Mouse (Mus musculus) forebrain, embryonic 15.5 days (tissue): ENCODE measurements around the gene Dcaf7. TPM values are rescaled to one million over a fixed set of nuclear protein-coding genes. Genes with fewer than 3 reads are reported as not detected.
"Not testable (repeated sequence)": the region's sequence is repeated elsewhere in the genome, so short reads cannot be mapped to it uniquely, and the experiment has no call there.

Experiments used
- ATAC-seq: fragments of 200-750 bp; cut with Nextera tagmentation; replicated peaks from 2 replicates; pipeline ENCODE4 v1.8.0; 2017; ENCODE audit warnings: mild to moderate bottlenecking, moderate TSS enrichment, moderate library complexity
- H3K27ac ChIP-seq: fragments of 300-500 bp; sonication (generic); replicated peaks from 2 replicates; pipeline ENCODE4 v1.5.1; 2015; ENCODE audit warnings: mild to moderate bottlenecking, inconsistent platforms
- H3K27me3 ChIP-seq: fragments of 300-500 bp; sonication (generic); 2 replicates; pipeline ENCODE4 v1.6.1; 2015; ENCODE audit warnings: inconsistent platforms
- H3K36me3 ChIP-seq: fragments of 300-500 bp; sonication (generic); 2 replicates; pipeline ENCODE4 v1.6.1; 2015; ENCODE audit warnings: mild to moderate bottlenecking, inconsistent platforms
- H3K4me1 ChIP-seq: fragments of 300-500 bp; sonication (generic); 2 replicates; pipeline ENCODE4 v1.6.1; 2015; ENCODE audit warnings: inconsistent platforms
- H3K4me2 ChIP-seq: fragments of 300-500 bp; sonication (generic); replicated peaks from 2 replicates; pipeline ENCODE4 v1.6.1; 2015; ENCODE audit warnings: mild to moderate bottlenecking, inconsistent platforms
- H3K4me3 ChIP-seq: fragments of 300-500 bp; sonication (generic); 2 replicates; pipeline ENCODE4 v1.5.1; 2015; ENCODE audit warnings: mild to moderate bottlenecking, inconsistent platforms
- H3K9ac ChIP-seq: fragments of 300-500 bp; sonication (generic); replicated peaks from 2 replicates; pipeline ENCODE4 v1.6.1; 2015; ENCODE audit warnings: mild to moderate bottlenecking, inconsistent platforms
- H3K9me3 ChIP-seq: fragments of 300-500 bp; sonication (generic); 2 replicates; pipeline ENCODE4 v1.6.1; 2016; ENCODE audit warnings: inconsistent platforms
- WGBS: fragments of 180-500 bp; shearing (Covaris S2); methylation state at CpG from one replicate; pipeline ENCODE4 v1.1.7; 2015; ENCODE audit warnings: mixed read lengths; 5-methylcytosine and 5-hydroxymethylcytosine counted together
- polyA plus RNA-seq: library from polyadenylated mRNA; unstranded; fragments of >200 nt; fragmentation: Nextera tagmentation; extraction: Ambion mirVana; gene quantifications from 2 replicates; pipeline ENCODE4 v1.2.1, GENCODE M21; 2015

Dcaf7 gene
- polyA plus RNA-seq, 1 experiment from 2014 or later: 120 TPM

DNA sequence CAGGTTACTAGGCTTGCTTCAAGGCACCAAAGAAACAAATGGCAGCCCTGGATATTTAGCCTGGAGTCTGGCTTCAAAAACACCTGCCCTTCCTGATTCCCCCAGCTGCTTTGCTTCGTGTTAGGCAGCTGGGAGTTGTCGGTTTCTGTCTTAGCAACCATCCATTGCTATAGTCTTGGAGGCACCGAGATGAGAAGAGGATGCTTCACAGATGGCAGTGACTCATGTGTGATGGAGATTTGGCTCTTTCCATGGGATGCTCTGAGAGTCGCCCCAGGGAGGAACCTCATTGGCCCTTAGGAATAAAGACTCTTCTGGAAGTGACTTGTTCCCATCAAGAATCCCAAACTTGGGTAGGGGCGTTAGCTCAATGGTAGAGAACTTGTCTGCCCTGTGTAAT lies 20.2 kb upstream of the Dcaf7 start:
- 81% methylated on average over 5 of the region's 5 CpGs for WGBS
- Histone ChIP-seq H3K27ac (no peak overlapping the region), H3K4me3 (no peak overlapping the region), H3K9ac (no peak overlapping the region), H3K27me3 (0 out of 2 replicates have a peak, but pooled peaks cover 4% of the 10 kb centered on the region), H3K4me1 (peaks cover 21% of the 10 kb centered on the region), H3K36me3 (no peaks in the 10 kb centered on the region), H3K9me3 (no peaks in the 10 kb centered on the region), H3K4me2 (no peak overlapping the region)
- no peak for ATAC-seq

DNA sequence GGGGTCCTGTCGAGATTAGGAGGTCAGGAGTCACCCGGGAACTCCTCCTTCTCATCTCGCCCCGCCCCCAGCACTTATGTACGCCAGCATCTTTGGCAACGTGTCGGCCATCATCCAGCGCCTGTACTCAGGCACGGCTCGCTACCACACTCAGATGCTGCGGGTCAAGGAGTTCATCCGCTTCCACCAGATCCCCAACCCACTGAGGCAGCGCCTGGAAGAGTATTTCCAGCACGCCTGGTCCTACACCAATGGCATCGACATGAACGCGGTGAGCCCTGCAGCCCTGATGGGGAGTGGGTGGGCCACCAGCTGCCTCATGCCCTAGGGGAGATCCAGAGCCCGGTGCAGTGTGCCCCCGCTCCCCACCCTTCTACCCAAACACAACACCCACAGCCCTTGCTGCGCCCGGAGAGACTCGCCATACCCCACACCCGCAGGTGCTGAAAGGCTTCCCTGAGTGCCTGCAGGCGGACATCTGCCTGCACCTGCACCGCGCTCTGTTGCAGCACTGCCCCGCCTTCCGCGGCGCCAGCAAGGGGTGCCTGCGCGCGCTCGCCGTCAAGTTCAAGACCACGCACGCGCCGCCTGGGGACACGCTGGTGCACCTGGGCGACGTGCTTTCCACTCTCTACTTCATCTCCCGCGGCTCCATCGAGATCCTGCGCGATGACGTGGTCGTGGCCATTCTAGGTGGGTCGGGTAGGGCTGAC lies 16.5 kb upstream of the Dcaf7 start:
- H3K4me3 ChIP-seq: peak overlapping the region; percentile 53

DNA sequence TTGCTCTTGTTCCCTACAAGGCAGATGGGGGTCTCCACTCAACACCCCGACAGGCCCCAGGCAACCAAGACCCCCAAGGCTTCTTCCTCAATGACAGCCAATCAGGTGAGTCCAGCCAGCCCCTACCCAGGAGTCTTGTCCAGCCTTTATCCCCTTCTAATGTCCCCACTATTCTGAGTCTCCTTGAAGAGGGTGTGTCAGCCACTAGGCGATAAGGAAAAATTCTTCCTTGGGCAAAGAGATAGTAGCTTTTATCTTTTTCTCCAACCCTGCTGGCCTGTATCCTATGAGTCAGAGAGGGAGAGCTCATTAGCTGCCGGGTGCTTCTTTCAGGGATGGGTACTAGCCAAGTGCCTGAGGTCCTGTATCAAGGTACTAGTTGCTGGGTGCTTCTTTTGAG lies 10.9 kb upstream of the Dcaf7 start:
- no peaks in the 10 kb centered on the region for H3K9me3 ChIP-seq
- no peak overlapping the region for H3K4me3 ChIP-seq
- no peak overlapping the region for H3K4me2 ChIP-seq
- no peak for ATAC-seq
- H3K27ac ChIP-seq: no peak overlapping the region
- H3K4me1 ChIP-seq: no peaks in the 10 kb centered on the region; the same call in 1 of the 2 replicates
- no peaks in the 10 kb centered on the region for H3K36me3 ChIP-seq
- H3K27me3 ChIP-seq: 0 out of 2 replicates have a peak, but pooled peaks cover 1% of the 10 kb centered on the region
- WGBS: 83% methylated on average over 3 of the region's 3 CpGs
- H3K9ac ChIP-seq: no peak overlapping the region

More for the DNA sequence above, 16.5 kb upstream of the Dcaf7 start:
- no peaks in the 10 kb centered on the region for H3K9me3 ChIP-seq
- H3K36me3 ChIP-seq: no peaks in the 10 kb centered on the region
- H3K27me3 ChIP-seq: 0 out of 2 replicates have a peak, but pooled peaks cover 4% of the 10 kb centered on the region
- peak; percentile 67 for ATAC-seq
- H3K4me1 ChIP-seq: peaks cover 11% of the 10 kb centered on the region
- H3K9ac ChIP-seq: peak overlapping the region; percentile 57
- H3K27ac ChIP-seq: 0 out of 2 replicates have a peak overlapping the region, but pooled peaks have one; percentile 16
- H3K4me2 ChIP-seq: peak overlapping the region; percentile 88
- WGBS: 1% methylated on average over 50 of the region's 50 CpGs

DNA sequence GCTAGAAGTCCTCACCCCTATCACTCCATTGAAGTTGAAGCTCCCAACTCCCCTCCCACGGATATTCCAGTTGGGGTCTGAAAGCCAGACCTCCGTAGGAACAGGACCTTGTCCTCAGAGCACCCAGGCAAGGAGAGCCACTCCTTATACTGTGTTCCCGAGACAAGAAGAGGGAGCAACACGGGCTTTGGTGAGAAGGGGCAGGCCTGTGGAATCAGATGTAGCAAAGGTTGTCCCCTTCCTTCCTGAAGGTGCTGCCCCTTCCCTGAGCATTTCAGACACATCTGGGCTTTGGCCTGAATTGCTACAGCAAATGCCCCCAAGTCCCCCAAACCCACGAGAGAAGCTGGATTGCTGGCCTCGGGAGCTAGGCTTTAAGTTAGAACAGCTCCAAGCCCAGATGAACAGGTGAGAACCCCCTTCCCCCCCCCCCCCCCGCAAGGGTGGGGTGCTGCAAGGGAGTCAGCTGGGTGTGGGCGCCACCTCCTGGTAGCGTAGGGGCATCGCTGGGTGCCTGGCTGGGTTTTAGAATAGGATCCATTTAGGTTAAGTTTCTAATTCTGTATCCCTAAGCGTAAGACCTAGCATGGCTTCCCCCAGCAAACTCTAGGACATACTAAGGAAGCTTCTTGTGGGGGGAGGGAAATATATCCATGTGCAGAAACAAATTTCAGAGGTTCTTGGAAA lies 10.1 kb upstream of the Dcaf7 start:
- H3K4me2 ChIP-seq: no peak overlapping the region
- H3K4me3 ChIP-seq: no peak overlapping the region
- no peaks in the 10 kb centered on the region for H3K4me1 ChIP-seq
- H3K27ac ChIP-seq: no peak overlapping the region
- WGBS: 42% methylated on average over 11 of the region's 11 CpGs
- ATAC-seq: 0 out of 2 replicates have a peak, but pooled peaks have one; percentile 16
- H3K9me3 ChIP-seq: no peaks in the 10 kb centered on the region
- no peaks in the 10 kb centered on the region for H3K27me3 ChIP-seq
- H3K9ac ChIP-seq: no peak overlapping the region
- H3K36me3 ChIP-seq: no peaks in the 10 kb centered on the region

DNA sequence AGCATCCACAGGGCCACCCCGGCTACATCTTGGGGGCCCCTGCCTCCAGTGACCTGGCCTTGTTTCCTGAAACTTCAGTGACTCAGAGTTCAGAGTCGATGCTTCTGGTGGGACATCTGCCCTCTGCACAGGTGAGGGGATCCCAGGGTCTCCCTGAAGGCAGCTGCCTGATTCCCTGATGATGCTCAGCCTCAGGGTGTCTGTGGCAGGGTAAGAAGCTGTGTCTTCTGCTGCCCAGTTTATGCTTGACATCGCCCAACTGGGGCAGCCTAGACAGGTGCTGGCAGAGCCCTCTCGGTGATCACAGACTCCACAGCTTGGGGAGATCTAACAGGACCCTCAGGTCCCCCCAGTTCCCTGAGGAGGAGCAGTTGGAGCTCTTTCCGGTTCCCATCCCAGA lies 9.1 kb upstream of the Dcaf7 start:
- Histone ChIP-seq H3K27ac (no peak overlapping the region), H3K36me3 (no peaks in the 10 kb centered on the region), H3K4me2 (no peak overlapping the region), H3K4me1 (no peaks in the 10 kb centered on the region), H3K4me3 (no peak overlapping the region), H3K27me3 (no peaks in the 10 kb centered on the region), H3K9ac (no peak overlapping the region), H3K9me3 (no peaks in the 10 kb centered on the region)
- ATAC-seq: no peak
- 95% methylated on average over 5 of the region's 5 CpGs for WGBS

DNA sequence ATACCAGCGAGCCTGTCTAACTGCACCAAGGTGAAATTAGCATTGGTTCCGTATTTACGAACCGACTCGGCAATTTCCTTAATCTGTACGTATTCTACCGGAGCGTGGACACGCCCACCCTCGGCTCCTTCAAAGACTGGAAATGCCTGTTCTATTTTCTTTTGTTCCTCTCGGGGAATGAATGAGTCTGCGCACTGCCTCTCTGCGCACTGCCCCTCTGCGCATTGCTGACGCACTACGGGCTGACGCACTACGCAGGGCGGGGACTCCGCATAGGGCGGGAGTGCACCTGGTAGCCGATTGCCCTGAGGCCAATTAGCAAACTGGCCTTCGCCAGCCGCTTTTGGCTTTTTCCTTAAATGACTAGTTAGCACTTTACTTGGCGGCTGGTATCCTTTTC lies 4.6 kb upstream of the Dcaf7 start:
- Histone ChIP-seq H3K9ac (peak overlapping the region; percentile 40; the same call in 1 of the 2 replicates), H3K4me2 (peak overlapping the region; percentile 31; the same call in 1 of the 2 replicates), H3K27ac (peak overlapping the region; percentile 85), H3K4me3 (peak overlapping the region; percentile 39)
- H3K9me3 ChIP-seq, H3K36me3 ChIP-seq, H3K27me3 ChIP-seq, H3K4me1 ChIP-seq, ATAC-seq: not testable (repeated sequence)
- 54% methylated on average over 11 of the region's 25 CpGs for WGBS

DNA sequence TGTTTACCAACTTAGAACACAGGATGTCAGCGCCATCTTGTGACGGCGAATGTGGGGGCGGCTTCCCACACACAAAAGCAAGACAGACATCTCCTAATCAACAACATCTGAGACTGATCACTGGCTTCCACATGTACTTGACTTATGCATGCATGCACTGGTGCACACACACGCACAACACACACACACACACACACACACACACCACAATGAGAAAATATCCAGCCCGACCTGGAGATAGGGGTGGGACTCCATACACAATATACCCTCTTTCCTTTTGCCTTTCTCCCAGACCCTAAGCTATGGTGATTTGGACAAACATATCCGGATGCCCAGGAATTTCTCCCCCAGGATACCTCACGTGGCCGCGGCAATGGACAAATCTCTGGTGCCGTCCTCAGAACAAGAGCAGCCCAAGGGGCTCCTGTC lies 3.2 kb upstream of the Dcaf7 start:
- 39% methylated on average over 11 of the region's 11 CpGs for WGBS
- no peaks in the 10 kb centered on the region for H3K27me3 ChIP-seq
- peaks cover 19% of the 10 kb centered on the region for H3K4me1 ChIP-seq
- H3K9ac ChIP-seq: peak overlapping the region; percentile 33
- H3K27ac ChIP-seq: peak overlapping the region; percentile 83
- H3K4me3 ChIP-seq: peak overlapping the region; percentile 12
- H3K36me3 ChIP-seq: no peaks in the 10 kb centered on the region
- 0 out of 2 replicates have a peak, but pooled peaks have one; percentile 15 for ATAC-seq
- H3K9me3 ChIP-seq: no peaks in the 10 kb centered on the region
- H3K4me2 ChIP-seq: peak overlapping the region; percentile 32

DNA sequence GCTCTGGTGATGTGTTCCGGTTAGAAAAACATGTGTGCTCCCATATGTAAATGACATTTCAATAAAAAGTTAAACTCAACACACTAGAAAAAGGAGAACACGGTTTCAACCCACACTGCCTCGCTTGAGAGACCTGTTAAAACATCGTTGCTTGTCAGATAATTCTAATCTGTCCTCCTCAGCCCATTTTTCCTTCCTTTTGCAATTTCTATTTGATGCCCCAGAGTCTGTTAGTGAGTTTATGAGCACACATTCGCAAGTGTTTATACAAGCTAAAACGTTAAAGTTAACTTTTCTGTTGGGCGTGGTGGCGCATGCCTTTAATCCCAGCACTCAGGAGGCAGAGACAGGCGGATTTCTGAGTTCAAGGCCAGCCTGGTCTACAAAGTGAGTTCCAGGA lies 1.7 kb upstream of the Dcaf7 start:
- H3K27ac ChIP-seq: no peak overlapping the region
- no peaks in the 10 kb centered on the region for H3K36me3 ChIP-seq
- 90% methylated on average over 9 of the region's 9 CpGs for WGBS
- no peak overlapping the region for H3K9ac ChIP-seq
- H3K9me3 ChIP-seq: no peaks in the 10 kb centered on the region
- ATAC-seq: no peak
- peaks cover 32% of the 10 kb centered on the region for H3K4me1 ChIP-seq
- H3K27me3 ChIP-seq: no peaks in the 10 kb centered on the region
- H3K4me3 ChIP-seq: no peak overlapping the region
- H3K4me2 ChIP-seq: no peak overlapping the region

DNA sequence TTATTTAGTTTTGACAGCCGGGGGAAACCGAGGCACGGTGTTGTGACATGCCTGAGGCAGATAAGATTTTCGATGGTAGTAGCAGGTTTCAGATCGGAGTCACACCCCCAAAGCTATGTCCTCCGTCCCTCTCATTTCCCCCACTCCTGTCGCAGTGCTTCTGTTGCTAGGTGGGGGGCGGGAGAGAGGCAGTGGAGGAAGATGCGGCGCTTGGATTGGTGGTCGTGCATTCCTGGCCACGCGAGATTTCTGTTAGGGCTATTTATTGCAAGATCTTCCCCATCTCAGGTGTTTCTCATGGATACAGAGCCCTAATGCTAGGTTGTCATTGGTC lies 713 bp downstream of the Dcaf7 start:
- H3K36me3 ChIP-seq: no peaks in the 10 kb centered on the region
- under 1% methylated on average over 13 of the region's 13 CpGs for WGBS
- H3K9ac ChIP-seq: peak overlapping the region; percentile 90
- peaks cover 37% of the 10 kb centered on the region for H3K4me1 ChIP-seq
- H3K4me3 ChIP-seq: peak overlapping the region; percentile 80
- ATAC-seq: peak; percentile 11; the same call in 1 of the 2 replicates
- H3K4me2 ChIP-seq: peak overlapping the region; percentile 84
- H3K9me3 ChIP-seq: no peaks in the 10 kb centered on the region
- peak overlapping the region; percentile 90 for H3K27ac ChIP-seq
- no peaks in the 10 kb centered on the region for H3K27me3 ChIP-seq

DNA sequence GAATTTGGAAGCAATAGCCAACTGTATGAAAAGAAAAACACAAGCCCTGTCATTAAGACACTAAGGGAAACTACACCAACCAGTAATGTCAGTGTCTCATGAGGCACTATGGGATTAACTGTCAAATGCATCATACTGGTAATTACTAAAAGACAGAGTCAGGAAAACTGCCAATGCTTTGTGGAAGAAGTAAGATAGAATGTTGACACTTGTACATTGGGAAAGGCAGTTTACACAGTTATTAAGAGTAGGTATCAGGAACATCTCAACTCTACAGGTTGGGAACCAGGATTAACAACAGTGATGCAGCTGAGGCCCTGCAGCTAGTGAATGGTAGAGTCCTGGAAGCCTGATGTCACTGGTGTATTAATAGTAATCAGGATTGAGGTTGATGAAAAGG lies 7.7 kb downstream of the Dcaf7 start:
- no peak for ATAC-seq
- no peak overlapping the region for H3K27ac ChIP-seq
- no peak overlapping the region for H3K9ac ChIP-seq
- no peak overlapping the region for H3K4me2 ChIP-seq
- H3K4me3 ChIP-seq: no peak overlapping the region
- H3K9me3 ChIP-seq: no peaks in the 10 kb centered on the region
- no peaks in the 10 kb centered on the region for H3K27me3 ChIP-seq
- H3K36me3 ChIP-seq: peaks cover 23% of the 10 kb centered on the region
- H3K4me1 ChIP-seq: peaks cover 10% of the 10 kb centered on the region; the same call in 1 of the 2 replicates

DNA sequence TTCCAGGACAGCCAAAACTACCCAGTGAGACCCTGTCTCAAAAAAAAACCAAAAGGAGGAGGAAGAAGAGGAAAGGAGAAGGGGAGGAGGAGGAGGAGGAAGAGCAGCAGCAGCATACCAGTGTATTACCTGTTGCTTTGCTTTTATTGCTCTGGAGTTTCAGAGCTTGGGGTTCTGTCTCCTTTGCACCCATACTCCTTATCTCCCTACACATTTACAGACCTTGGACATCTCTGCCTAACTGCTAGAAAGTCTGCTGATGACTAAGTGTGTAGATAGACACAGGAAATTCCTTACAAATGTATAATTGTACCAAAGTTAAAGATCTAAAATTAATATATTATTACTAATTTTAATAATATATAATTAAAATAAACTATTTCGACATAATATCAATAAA lies 8.6 kb downstream of the Dcaf7 start:
- H3K27ac ChIP-seq: no peak overlapping the region
- H3K36me3 ChIP-seq: peaks cover 31% of the 10 kb centered on the region
- H3K9ac ChIP-seq: no peak overlapping the region
- 0 out of 2 replicates have a peak, but pooled peaks cover 5% of the 10 kb centered on the region for H3K4me1 ChIP-seq
- no peaks in the 10 kb centered on the region for H3K27me3 ChIP-seq
- no peak overlapping the region for H3K4me2 ChIP-seq
- 94% methylated on average over 1 of the region's 1 CpGs for WGBS
- no peak overlapping the region for H3K4me3 ChIP-seq
- no peaks in the 10 kb centered on the region for H3K9me3 ChIP-seq
- no peak for ATAC-seq

DNA sequence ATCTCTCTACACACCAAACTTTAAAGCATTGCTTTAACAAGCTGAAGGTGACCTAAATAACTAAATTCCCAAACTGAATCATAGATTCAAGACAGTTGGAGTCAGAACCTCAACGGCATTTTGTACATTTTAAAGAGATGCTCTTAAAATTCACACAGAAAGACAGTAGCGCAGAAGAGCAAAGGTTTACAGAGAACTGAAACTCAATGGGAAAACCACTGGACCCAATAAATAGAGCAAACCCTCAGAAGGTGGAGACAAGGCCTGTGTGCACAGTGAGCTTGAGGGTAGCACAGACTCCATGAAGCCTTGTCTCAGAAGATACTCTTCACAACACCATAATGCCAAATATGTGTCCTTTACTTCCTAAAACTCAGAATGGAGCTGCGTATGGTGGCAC lies 9.1 kb downstream of the Dcaf7 start:
- 0 out of 2 replicates have a peak, but pooled peaks cover under 1% of the 10 kb centered on the region for H3K4me1 ChIP-seq
- H3K27me3 ChIP-seq: no peaks in the 10 kb centered on the region
- 97% methylated on average over 3 of the region's 3 CpGs for WGBS
- no peak for ATAC-seq
- no peak overlapping the region for H3K27ac ChIP-seq
- H3K4me3 ChIP-seq: no peak overlapping the region
- no peaks in the 10 kb centered on the region for H3K9me3 ChIP-seq
- H3K9ac ChIP-seq: no peak overlapping the region
- peaks cover 33% of the 10 kb centered on the region for H3K36me3 ChIP-seq
- no peak overlapping the region for H3K4me2 ChIP-seq
